Mouse (Mus musculus) myocyte (in vitro differentiated cells): ENCODE results near the gene Szt2. TPM values are rescaled to one million over a fixed set of nuclear protein-coding genes. Genes with fewer than 3 reads are reported as not detected.

Source experiments
- H3K27me3 ChIP-seq: one replicate; pipeline ENCODE4 v1.6.1; 2011; ENCODE audit not compliant: control insufficient read depth, insufficient read depth, insufficient read length
- H3K36me3 ChIP-seq: one replicate; pipeline ENCODE4 v1.6.1; 2011; ENCODE audit not compliant: control insufficient read depth, insufficient read depth
- H3K4me2 ChIP-seq: one replicate; pipeline ENCODE4 v1.6.1; 2011; ENCODE audit warnings: low read depth, control low read depth
- H3K4me3 ChIP-seq: one replicate; pipeline ENCODE4 v1.5.1; 2011; ENCODE audit warnings: mild to moderate bottlenecking, control low read depth, moderate library complexity
- H3K79me2 ChIP-seq: one replicate; pipeline ENCODE4 v1.6.1; 2011; ENCODE audit not compliant: control insufficient read depth, insufficient read depth
- H3ac ChIP-seq: one replicate; pipeline ENCODE4 v1.6.1; 2011; ENCODE audit not compliant: control insufficient read depth, insufficient read length
- CEBPB ChIP-seq: IDR thresholded peaks from 2 replicates; pipeline ENCODE4 v1.6.1; 2011; ENCODE audit warnings: mild to moderate bottlenecking, moderate library complexity; ENCODE audit not compliant: poor library complexity, insufficient read depth, severe bottlenecking
- E2F4 ChIP-seq: IDR thresholded peaks from one replicate; pipeline ENCODE4 v1.6.1; 2011; ENCODE audit warnings: mild to moderate bottlenecking, control low read depth, moderate library complexity; ENCODE audit not compliant: insufficient read depth
- MAX ChIP-seq: IDR thresholded peaks from one replicate; pipeline ENCODE4 v1.6.1; 2011; ENCODE audit warnings: low read depth, mild to moderate bottlenecking, control low read depth
- MYOD1 ChIP-seq, 3 experiments: IDR thresholded peaks; one replicate each; pipeline ENCODE4 v1.6.1; 2011; ENCODE audit warnings: control low read depth in 2 of 3, low read depth in 2 of 3, mild to moderate bottlenecking in 2 of 3, moderate library complexity in 1 of 3; ENCODE audit not compliant: insufficient read length in 2 of 3, control insufficient read depth in 1 of 3
- MYOG ChIP-seq, 3 experiments: IDR thresholded peaks; one replicate each; pipeline ENCODE4 v1.6.1; 2011; ENCODE audit warnings: control low read depth in 2 of 3, low read depth in 2 of 3, mild to moderate bottlenecking in 2 of 3; ENCODE audit not compliant: insufficient read length in 2 of 3, control insufficient read depth in 1 of 3, insufficient read depth in 1 of 3
- POLR2A ChIP-seq: IDR thresholded peaks from one replicate; pipeline ENCODE4 v1.6.1; 2011; ENCODE audit warnings: low read depth, mild to moderate bottlenecking, control low read depth, moderate library complexity; ENCODE audit not compliant: insufficient read length
- POLR2AphosphoS2 ChIP-seq: IDR thresholded peaks from one replicate; pipeline ENCODE4 v1.6.1; 2011; ENCODE audit warnings: low read depth, control low read depth; ENCODE audit not compliant: insufficient read length
- REST ChIP-seq: IDR thresholded peaks from one replicate; pipeline ENCODE4 v1.6.1; 2011; ENCODE audit warnings: mild to moderate bottlenecking, control low read depth, moderate library complexity; ENCODE audit not compliant: insufficient read depth, insufficient read length
- SRF ChIP-seq: IDR thresholded peaks from one replicate; pipeline ENCODE4 v1.6.1; 2011; ENCODE audit warnings: low read depth; ENCODE audit not compliant: control insufficient read depth, insufficient read length
- TCF12 ChIP-seq: IDR thresholded peaks from one replicate; pipeline ENCODE4 v1.6.1; 2011; ENCODE audit warnings: mild to moderate bottlenecking, control low read depth; ENCODE audit not compliant: poor library complexity, insufficient read depth, severe bottlenecking
- TCF3 ChIP-seq: IDR thresholded peaks from one replicate; pipeline ENCODE4 v1.6.1; 2011; ENCODE audit warnings: low read depth, control low read depth; ENCODE audit not compliant: insufficient read length
- USF1 ChIP-seq: IDR thresholded peaks from one replicate; pipeline ENCODE4 v1.6.1; 2011; ENCODE audit warnings: low read depth, mild to moderate bottlenecking, control low read depth, moderate library complexity
- polyA plus RNA-seq: library from polyadenylated mRNA; unstranded; fragments of >200 nt; fragmentation: generic; extraction: Trizol; gene quantifications from one replicate; pipeline ENCODE4 v1.2.1, GENCODE M21; 2012; ENCODE audit warnings: missing spikeins

Gene Szt2
- polyA plus RNA-seq, 1 experiment, result 8.1 TPM

- Histone ChIP-seq H3K27me3 (no peaks in the 10 kb centered on the region), H3K36me3 (no peaks in the 10 kb centered on the region), H3K79me2 (peaks cover 22% of the 10 kb centered on the region), H3K4me3 (no peak overlapping the region), H3K4me2 (no peak overlapping the region), H3ac (no peak overlapping the region)
- TF ChIP-seq TCF12 (no peak), POLR2AphosphoS2 (no peak), USF1 (no peak), TCF3 (no peak), SRF (no peak)
Measured at GRCm38 (mm10) chr4:118425374-118425773, 16.3 kb upstream of the Szt2 start.

GRCm38 (mm10) chr4:118424541-118425160 is 15.6 kb upstream of the Szt2 start:
- no peak overlapping the region for H3K4me2 ChIP-seq
- H3K27me3 ChIP-seq, result no peaks in the 10 kb centered on the region
- peaks cover 15% of the 10 kb centered on the region for H3K79me2 ChIP-seq
- no peaks in the 10 kb centered on the region for H3K36me3 ChIP-seq
- H3K4me3 ChIP-seq, result no peak overlapping the region
- no peak overlapping the region for H3ac ChIP-seq
- no peak for TF ChIP-seq TCF12
- no peak for TF ChIP-seq MAX
- no peak for TF ChIP-seq SRF
- TF ChIP-seq USF1, result no peak
- no peak for TF ChIP-seq TCF3

- H3K4me2 ChIP-seq, result no peak overlapping the region
- H3ac ChIP-seq, result no peak overlapping the region
- H3K36me3 ChIP-seq, result peaks cover 5% of the 10 kb centered on the region
- H3K27me3 ChIP-seq, result no peaks in the 10 kb centered on the region
- H3K4me3 ChIP-seq, result no peak overlapping the region
- TF ChIP-seq TCF12, result no peak
- TF ChIP-seq E2F4, result no peak
- no peak for TF ChIP-seq MYOG (IDR thresholded peaks at IDR 0.05; ENCODE audit: control insufficient read depth in 1 of 3, insufficient read depth in 1 of 3, insufficient read length in 2 of 3, low read depth in 2 of 3)
- TF ChIP-seq MAX, result no peak
- no peak for TF ChIP-seq REST
- TF ChIP-seq CEBPB, result no peak
- TF ChIP-seq POLR2A, result no peak
- no peak for TF ChIP-seq MYOD1 (IDR thresholded peaks at IDR 0.05; ENCODE audit: control insufficient read depth in 1 of 3, insufficient read length in 2 of 3, low read depth in 2 of 3)
- TF ChIP-seq TCF3, result no peak
- no peak for TF ChIP-seq SRF
- no peak for TF ChIP-seq POLR2AphosphoS2
- no peak for TF ChIP-seq USF1
- no peaks in the 10 kb centered on the region for H3K79me2 ChIP-seq
Measured at GRCm38 (mm10) chr4:118421384-118421783, 12.3 kb upstream of the Szt2 start.

GRCm38 (mm10) chr4:118417112-118417797 is 8.2 kb upstream of the Szt2 start:
- Histone ChIP-seq H3K79me2 (no peaks in the 10 kb centered on the region), H3ac (no peak overlapping the region), H3K4me2 (no peak overlapping the region), H3K4me3 (no peak overlapping the region), H3K27me3 (no peaks in the 10 kb centered on the region), H3K36me3 (peaks cover 17% of the 10 kb centered on the region)
- no peak for TF ChIP-seq MYOD1 (IDR thresholded peaks at IDR 0.05; ENCODE audit: control insufficient read depth in 1 of 3, insufficient read length in 2 of 3, low read depth in 2 of 3)
- TF ChIP-seq REST, result no peak
- no peak for TF ChIP-seq MAX
- TF ChIP-seq USF1, result no peak
- no peak for TF ChIP-seq CEBPB

GRCm38 (mm10) chr4:118416329-118416728 is 7.3 kb upstream of the Szt2 start:
- TF ChIP-seq E2F4, result no peak
- no peak for TF ChIP-seq USF1
- no peak for TF ChIP-seq POLR2AphosphoS2
- no peak for TF ChIP-seq SRF
- no peak for TF ChIP-seq TCF3
- TF ChIP-seq MYOG (IDR thresholded peaks at IDR 0.05; ENCODE audit: control insufficient read depth in 1 of 3, insufficient read depth in 1 of 3, insufficient read length in 2 of 3, low read depth in 2 of 3), result no peak
- TF ChIP-seq CEBPB, result no peak
- no peak for TF ChIP-seq MAX
- no peak for TF ChIP-seq POLR2A
- Histone ChIP-seq H3K36me3 (peaks cover 25% of the 10 kb centered on the region), H3K27me3 (no peaks in the 10 kb centered on the region)

More at GRCm38 (mm10) chr4:118416329-118416728, 7.3 kb upstream of the Szt2 start:
- no peak overlapping the region for H3K4me2 ChIP-seq
- peaks cover 1% of the 10 kb centered on the region for H3K79me2 ChIP-seq
- H3K4me3 ChIP-seq, result no peak overlapping the region
- no peak overlapping the region for H3ac ChIP-seq
